Mouse (Mus musculus) heart, postnatal 0 days (tissue): ENCODE results near the gene St3gal4.

ENCODE experiments used
- CTCF ChIP-seq: IDR thresholded peaks from 2 replicates; pipeline ENCODE4 v1.5.1; 2016; ENCODE audit warnings: antibody characterized with exemption, control low read depth, low read depth
- EP300 ChIP-seq: IDR thresholded peaks from 2 replicates; pipeline ENCODE4 v1.6.1; 2016; ENCODE audit warnings: antibody characterized with exemption, low read depth

- TF ChIP-seq CTCF (no peak), EP300 (no peak)
Observed at GRCm38 (mm10) chr9:35044458-35044857, 74.6 kb downstream of the St3gal4 start.
